Mouse (Mus musculus) embryonic facial prominence, embryonic 12.5 days (tissue): ENCODE measurements around the gene Tspo. TPM values are rescaled to one million over a fixed set of nuclear protein-coding genes. Genes with fewer than 3 reads are reported as not detected.

Source experiments
- ATAC-seq: fragments of 200-750 bp; cut with Nextera tagmentation; 2 replicates; pipeline ENCODE4 v1.8.0; 2017; ENCODE audit not compliant: insufficient number of reproducible peaks, insufficient read depth, low FRiP score, low TSS enrichment
- H3K27ac ChIP-seq: fragments of 300-500 bp; sonication (generic); 2 replicates; pipeline ENCODE4 v1.5.1; 2016; ENCODE audit warnings: mild to moderate bottlenecking
- H3K27me3 ChIP-seq: fragments of 300-500 bp; sonication (generic); 2 replicates; pipeline ENCODE4 v1.6.1; 2016; ENCODE audit warnings: mild to moderate bottlenecking, moderate library complexity
- H3K36me3 ChIP-seq: fragments of 300-500 bp; sonication (generic); 2 replicates; pipeline ENCODE4 v1.6.1; 2016; ENCODE audit warnings: mild to moderate bottlenecking
- H3K4me1 ChIP-seq: fragments of 300-500 bp; sonication (generic); 2 replicates; pipeline ENCODE4 v1.6.1; 2016
- H3K4me2 ChIP-seq: fragments of 300-500 bp; sonication (generic); replicated peaks from 2 replicates; pipeline ENCODE4 v1.6.1; 2016; ENCODE audit warnings: mild to moderate bottlenecking, moderate library complexity
- H3K4me3 ChIP-seq: fragments of 300-500 bp; sonication (generic); 2 replicates; pipeline ENCODE4 v1.5.1; 2016; ENCODE audit warnings: mild to moderate bottlenecking
- H3K9ac ChIP-seq: fragments of 300-500 bp; sonication (generic); 2 replicates; pipeline ENCODE4 v1.6.1; 2016; ENCODE audit warnings: mild to moderate bottlenecking, moderate library complexity
- H3K9me3 ChIP-seq: fragments of 300-500 bp; sonication (generic); 2 replicates; pipeline ENCODE4 v1.6.1; 2016; ENCODE audit warnings: mild to moderate bottlenecking, moderate library complexity
- WGBS: fragments of 180-500 bp; shearing (Covaris S2); methylation state at CpG from one replicate; pipeline ENCODE4 v1.1.7; 2016; 5-methylcytosine and 5-hydroxymethylcytosine counted together
- polyA plus RNA-seq: library from polyadenylated mRNA; unstranded; fragments of >200 nt; fragmentation: Nextera tagmentation; extraction: Ambion mirVana; gene quantifications from 2 replicates; pipeline ENCODE4 v1.2.1, GENCODE M21; 2016

Gene Tspo
- 25.1 and 27.1 TPM in 2 replicates for polyA plus RNA-seq

DNA sequence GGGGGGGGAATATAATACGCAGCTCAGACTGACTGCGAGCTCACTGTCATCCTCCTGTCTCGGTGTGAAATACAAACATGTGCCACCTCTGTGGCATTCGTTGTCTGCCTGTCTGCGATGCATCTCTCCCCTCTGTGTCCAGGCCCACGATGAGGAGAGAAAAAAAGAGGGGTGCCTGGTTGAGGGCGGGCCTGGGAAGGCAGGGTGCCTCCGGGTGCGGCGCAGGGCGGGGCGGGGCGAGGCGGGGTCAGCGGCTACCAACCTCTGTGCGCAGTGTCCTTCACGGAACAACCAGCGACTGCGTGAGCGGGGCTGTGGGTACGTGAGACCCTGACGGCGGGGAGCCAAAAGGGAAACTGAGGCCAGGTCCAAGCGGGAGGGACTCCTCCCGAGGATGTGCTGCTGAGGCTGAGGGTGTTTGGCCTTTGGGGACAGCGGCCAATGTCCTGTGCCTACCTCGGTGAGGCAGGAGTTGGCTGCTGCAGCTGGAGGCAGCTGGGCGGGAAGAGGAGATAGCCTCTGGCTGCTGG lies at the start of gene Tspo, which contains the start of gene Mcat:
TSS of gene Tspo (plus strand) at position 266 of the 530 bp plus-strand sequence.
TSS of gene Mcat (minus strand) at position 461 of the 530 bp plus-strand sequence.
- H3K4me1 ChIP-seq = peaks cover 18% of the 10 kb centered on the region
- WGBS = under 1% methylated on average over 28 of the region's 28 CpGs
- peak within 1 kb of the TSS; percentile 95 for H3K4me2 ChIP-seq
- peak within 1 kb of the TSS; percentile 55 for H3K9ac ChIP-seq
- no peaks in the 10 kb centered on the region for H3K36me3 ChIP-seq
- H3K27ac ChIP-seq = peak within 1 kb of the TSS; percentile 17; the same call in 1 of the 2 replicates
- 0 out of 2 replicates have a peak, but pooled peaks cover 5% of the 10 kb centered on the region for H3K27me3 ChIP-seq
- no peaks in the 10 kb centered on the region for H3K9me3 ChIP-seq
- H3K4me3 ChIP-seq = peak within 1 kb of the TSS; percentile 47
- ATAC-seq = no peak

DNA sequence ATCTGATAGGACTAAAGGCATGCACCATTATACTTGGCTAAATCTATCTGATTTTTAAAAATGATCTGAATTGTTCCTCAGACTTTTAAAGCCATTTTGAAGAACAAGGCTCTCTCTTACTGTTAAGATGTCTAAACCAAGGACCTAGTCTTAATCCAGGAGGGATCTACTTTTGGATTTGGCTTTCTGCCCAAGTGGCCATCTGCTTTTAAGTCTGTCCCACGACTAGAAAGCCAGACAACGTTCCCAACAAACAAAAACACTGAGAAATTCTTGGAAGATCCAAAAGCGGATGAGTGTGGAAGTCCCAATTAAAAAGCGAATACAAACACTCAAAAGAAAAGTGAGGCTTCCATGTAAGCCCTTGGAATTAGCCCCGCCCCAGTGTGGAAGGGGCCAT lies 48.4 kb upstream of the Tspo start:
- Histone ChIP-seq H3K4me2 (no peak overlapping the region), H3K9me3 (no peaks in the 10 kb centered on the region), H3K9ac (no peak overlapping the region), H3K27ac (no peak overlapping the region), H3K4me3 (no peak overlapping the region), H3K27me3 (no peaks in the 10 kb centered on the region), H3K36me3 (no peaks in the 10 kb centered on the region), H3K4me1 (peaks cover 14% of the 10 kb centered on the region; the same call in 1 of the 2 replicates)
- no peak for ATAC-seq
- WGBS = 68% methylated on average over 5 of the region's 5 CpGs

DNA sequence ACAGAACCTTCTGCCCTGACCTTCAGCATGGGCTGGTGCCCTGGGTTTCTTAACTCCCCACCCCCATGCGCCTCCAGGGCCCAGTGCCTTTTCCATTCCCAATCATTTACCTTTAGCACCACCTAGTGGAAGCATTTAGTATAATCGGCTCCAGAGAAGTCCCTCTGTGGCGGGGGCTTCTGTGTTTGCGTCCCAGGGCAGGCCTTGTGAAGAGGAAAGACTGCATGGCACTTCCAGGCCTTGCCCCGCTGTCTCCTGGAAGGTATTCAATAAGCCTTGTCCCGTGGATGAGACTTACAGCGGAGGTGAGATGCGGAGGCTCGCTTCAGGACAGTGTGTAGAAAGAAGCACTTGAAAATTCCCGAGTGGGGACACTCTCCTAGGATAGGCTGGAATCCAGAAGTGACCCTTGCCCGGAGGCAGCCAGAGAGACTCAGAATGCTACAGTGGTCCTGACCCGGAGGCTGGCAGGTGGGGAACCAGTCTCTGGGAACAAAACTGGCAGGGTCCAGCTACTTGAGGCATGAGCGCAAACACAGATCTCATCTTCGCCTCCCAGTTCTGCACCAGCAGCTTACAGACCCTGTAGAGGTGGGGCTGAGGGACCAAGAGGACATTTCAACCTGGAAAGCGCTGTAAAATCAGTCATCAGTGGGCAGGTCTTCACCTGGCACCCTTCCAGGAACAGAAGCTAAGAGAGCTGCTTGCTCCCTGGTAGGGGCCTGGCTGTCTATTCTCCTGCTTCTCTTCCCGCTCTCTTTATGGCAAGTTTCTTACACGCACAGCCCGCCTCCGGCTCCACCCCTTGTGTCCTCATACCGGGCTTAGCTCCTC lies 45.0 kb upstream of the Tspo start:
- H3K9ac ChIP-seq = 0 out of 2 replicates have a peak overlapping the region, but pooled peaks have one; percentile 24
- no peak overlapping the region for H3K27ac ChIP-seq
- H3K4me2 ChIP-seq = peak overlapping the region; percentile 34
- peaks cover 12% of the 10 kb centered on the region; the same call in 1 of the 2 replicates for H3K4me1 ChIP-seq
- no peaks in the 10 kb centered on the region for H3K36me3 ChIP-seq
- H3K27me3 ChIP-seq = 0 out of 2 replicates have a peak, but pooled peaks cover 3% of the 10 kb centered on the region
- 35% methylated on average over 20 of the region's 20 CpGs for WGBS
- no peaks in the 10 kb centered on the region for H3K9me3 ChIP-seq
- H3K4me3 ChIP-seq = no peak overlapping the region
- ATAC-seq = peak; percentile 76; the same call in 1 of the 2 replicates

DNA sequence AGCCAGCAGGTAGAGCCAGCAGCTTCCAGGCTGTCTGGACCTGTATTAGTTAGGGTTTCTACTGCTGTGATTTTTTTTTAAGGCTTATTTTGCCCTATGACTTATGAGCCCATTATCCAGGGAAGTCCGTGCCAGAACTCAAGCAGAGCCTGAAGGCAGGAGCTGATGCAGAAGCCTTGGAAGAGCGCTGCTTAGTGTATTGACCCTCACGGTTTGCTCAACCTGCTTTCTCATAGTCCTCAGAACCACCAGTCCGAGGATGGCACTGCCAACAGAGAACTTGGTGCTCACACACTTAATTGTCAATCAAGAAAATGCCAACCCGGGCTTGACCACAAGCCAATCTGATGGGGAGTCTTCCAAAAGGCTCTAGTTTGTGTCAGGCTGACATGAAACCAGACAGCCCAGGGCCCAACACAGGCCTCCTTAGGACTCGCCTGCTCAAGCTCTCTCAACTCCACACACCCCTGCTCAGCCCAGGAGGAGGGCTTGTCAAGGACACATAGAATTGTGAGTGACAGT lies 42.5 kb upstream of the Tspo start:
- Histone ChIP-seq H3K4me2 (no peak overlapping the region), H3K4me1 (peaks cover 17% of the 10 kb centered on the region; the same call in 1 of the 2 replicates), H3K27ac (no peak overlapping the region), H3K9ac (no peak overlapping the region), H3K27me3 (peaks cover 21% of the 10 kb centered on the region), H3K36me3 (no peaks in the 10 kb centered on the region), H3K4me3 (no peak overlapping the region), H3K9me3 (no peaks in the 10 kb centered on the region)
- WGBS = 80% methylated on average over 6 of the region's 6 CpGs
- ATAC-seq = no peak

DNA sequence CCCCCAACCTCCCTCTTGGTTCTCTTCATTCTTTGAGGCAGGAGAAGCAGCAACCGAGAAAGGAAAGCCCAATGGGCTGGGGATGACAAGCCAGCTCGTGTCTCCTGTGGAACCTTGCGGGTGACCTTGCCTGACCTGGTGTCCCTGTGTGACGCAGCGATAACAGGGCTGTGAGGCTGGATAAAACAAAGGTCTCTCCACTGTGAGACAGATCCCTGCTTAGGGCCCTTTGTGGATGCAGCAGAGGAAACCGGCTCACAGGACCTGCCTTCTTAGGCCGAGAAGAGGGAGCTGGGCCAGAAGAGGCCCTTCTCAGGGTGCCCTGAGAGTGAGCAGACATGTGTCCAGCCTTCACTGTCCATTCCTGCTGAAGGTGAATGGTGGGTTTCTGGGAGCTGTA lies 40.2 kb upstream of the Tspo start:
- ATAC-seq = no peak
- Histone ChIP-seq H3K4me1 (peaks cover 20% of the 10 kb centered on the region), H3K4me2 (no peak overlapping the region), H3K27me3 (peaks cover 44% of the 10 kb centered on the region), H3K27ac (no peak overlapping the region), H3K36me3 (no peaks in the 10 kb centered on the region), H3K4me3 (no peak overlapping the region), H3K9me3 (no peaks in the 10 kb centered on the region), H3K9ac (no peak overlapping the region)
- 29% methylated on average over 7 of the region's 7 CpGs for WGBS

DNA sequence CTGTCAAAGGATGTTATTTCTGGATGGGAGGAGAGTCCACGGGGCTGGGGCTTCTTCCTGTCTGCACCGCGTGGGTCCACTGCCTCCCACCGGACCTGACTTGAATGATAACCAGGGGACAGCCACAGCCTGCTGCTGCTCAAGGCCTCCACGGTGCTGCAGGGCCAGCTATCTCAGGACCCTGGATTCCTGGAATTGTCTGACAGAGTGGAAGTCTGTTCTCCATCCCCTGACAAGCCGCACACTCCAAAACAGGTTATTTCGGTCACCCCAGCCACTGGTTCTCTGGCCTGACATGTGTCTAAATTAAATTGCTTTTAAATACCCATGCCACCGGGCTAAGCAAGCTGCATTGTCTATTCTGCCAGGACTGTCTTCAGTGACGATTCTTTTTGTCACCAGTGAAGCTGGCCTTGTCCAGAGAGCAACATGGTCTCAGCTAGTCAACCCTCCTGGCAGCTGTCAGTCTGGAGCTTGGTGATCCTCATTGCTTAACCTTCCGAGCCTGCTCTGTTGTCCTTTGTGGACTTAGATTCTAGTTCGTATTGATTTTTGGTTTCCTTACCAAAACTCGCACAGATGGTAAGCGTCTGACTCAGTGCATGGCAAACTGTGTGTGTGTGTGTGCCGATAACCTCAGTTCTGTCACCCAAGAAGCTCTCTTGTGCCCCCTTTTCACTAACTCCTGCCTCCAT lies 39.6 kb upstream of the Tspo start:
- Histone ChIP-seq H3K4me1 (peaks cover 19% of the 10 kb centered on the region), H3K4me2 (no peak overlapping the region), H3K27me3 (peaks cover 49% of the 10 kb centered on the region), H3K9ac (no peak overlapping the region), H3K4me3 (no peak overlapping the region), H3K9me3 (no peaks in the 10 kb centered on the region), H3K27ac (no peak overlapping the region), H3K36me3 (no peaks in the 10 kb centered on the region)
- WGBS = 59% methylated on average over 14 of the region's 14 CpGs
- ATAC-seq = no peak

DNA sequence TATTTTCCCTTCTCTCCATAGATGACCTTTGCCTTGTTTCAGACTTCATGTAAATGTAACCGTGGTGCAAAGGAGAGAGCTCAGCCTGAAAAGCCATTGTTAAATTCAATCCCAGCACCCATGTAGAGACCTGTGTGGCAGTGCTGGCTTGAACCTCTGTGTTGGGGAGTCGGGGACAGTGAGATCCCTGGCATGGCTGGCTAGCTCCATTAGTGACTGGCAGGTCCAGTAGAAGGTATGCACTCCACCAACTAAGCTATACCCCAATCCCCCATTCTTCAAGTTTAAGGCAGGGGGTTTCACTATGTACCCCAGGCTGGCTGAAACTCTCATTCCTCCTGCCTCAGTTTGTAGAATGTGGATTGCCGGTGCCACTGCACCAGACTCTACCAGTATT lies 39.1 kb upstream of the Tspo start:
- H3K27me3 ChIP-seq = peaks cover 50% of the 10 kb centered on the region
- peaks cover 19% of the 10 kb centered on the region for H3K4me1 ChIP-seq
- no peak overlapping the region for H3K9ac ChIP-seq
- H3K36me3 ChIP-seq = no peaks in the 10 kb centered on the region
- H3K4me3 ChIP-seq = no peak overlapping the region
- H3K27ac ChIP-seq = no peak overlapping the region
- no peak for ATAC-seq
- H3K9me3 ChIP-seq = no peaks in the 10 kb centered on the region
- WGBS = 87% methylated on average over 3 of the region's 3 CpGs
- H3K4me2 ChIP-seq = no peak overlapping the region

DNA sequence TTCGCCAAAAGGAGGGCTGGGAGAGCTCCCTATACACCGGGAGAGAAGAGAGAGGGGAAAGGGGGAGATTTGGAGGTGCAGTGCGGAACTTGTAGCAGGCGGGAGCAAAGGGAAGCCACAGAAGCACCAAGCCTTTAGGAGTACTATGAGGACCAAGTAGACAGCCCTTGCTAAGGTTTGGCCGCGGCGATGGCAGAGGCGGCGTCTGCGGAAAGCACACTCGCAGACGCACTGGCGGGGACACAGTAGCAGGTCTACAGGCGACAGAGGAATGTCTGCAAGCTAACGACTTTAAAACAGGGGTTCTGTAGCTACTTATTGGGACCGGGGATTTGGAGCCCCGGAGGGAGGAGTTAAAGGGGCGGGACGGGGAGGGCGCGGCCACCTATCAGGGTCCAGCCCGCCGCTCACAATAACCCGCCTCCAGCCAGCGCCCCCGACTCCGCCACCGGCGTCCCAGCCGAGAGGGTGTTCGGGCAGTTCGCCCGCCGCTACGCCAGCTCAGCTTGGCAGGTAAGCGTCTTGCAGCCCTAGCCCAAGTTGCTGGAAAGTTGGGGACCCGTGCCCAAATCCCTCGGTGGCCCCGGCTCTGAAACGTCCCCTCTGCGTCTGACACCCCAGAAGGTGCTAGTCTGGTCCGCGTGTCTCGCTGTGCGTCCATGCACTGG lies 36.8 kb upstream of the Tspo start, which contains the start of gene Bik:
TSS of gene Bik (plus strand) at position 439 of the 668 bp plus-strand sequence.
- 0 out of 2 replicates have a peak, but pooled peaks have one; percentile 59 for ATAC-seq
- Histone ChIP-seq H3K4me1 (peaks cover 19% of the 10 kb centered on the region), H3K9me3 (no peaks in the 10 kb centered on the region), H3K4me2 (peak within 1 kb of the TSS; percentile 88), H3K27me3 (peaks cover 54% of the 10 kb centered on the region), H3K4me3 (peak within 1 kb of the TSS; percentile 45), H3K27ac (no peak within 1 kb of the TSS), H3K36me3 (no peaks in the 10 kb centered on the region), H3K9ac (peak within 1 kb of the TSS; percentile 41)
- WGBS = under 1% methylated on average over 45 of the region's 45 CpGs

DNA sequence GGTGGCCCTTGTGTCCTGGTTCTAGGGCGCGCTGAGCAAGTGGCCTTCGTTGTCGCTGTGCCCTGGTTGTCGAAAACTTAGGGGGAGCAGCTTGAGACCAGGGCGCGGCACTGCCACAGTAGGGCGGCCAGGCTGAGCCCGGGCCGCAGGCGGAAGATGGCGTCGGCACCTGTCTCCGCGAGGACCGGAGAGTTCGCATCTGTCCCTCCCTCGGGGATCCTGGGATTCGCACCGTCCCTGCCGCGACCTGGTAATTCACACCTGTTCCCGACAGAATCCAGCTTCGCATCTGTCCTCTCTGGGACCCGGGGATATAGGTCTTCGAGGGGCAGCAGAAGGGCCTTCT lies 36.3 kb upstream of the Tspo start:
- 2% methylated on average over 26 of the region's 26 CpGs for WGBS
- Histone ChIP-seq H3K4me2 (peak overlapping the region; percentile 88), H3K9ac (peak overlapping the region; percentile 41), H3K27ac (no peak overlapping the region), H3K4me3 (peak overlapping the region; percentile 45), H3K9me3 (no peaks in the 10 kb centered on the region), H3K27me3 (peaks cover 54% of the 10 kb centered on the region), H3K36me3 (no peaks in the 10 kb centered on the region), H3K4me1 (peaks cover 19% of the 10 kb centered on the region)
- 0 out of 2 replicates have a peak, but pooled peaks have one; percentile 41 for ATAC-seq

DNA sequence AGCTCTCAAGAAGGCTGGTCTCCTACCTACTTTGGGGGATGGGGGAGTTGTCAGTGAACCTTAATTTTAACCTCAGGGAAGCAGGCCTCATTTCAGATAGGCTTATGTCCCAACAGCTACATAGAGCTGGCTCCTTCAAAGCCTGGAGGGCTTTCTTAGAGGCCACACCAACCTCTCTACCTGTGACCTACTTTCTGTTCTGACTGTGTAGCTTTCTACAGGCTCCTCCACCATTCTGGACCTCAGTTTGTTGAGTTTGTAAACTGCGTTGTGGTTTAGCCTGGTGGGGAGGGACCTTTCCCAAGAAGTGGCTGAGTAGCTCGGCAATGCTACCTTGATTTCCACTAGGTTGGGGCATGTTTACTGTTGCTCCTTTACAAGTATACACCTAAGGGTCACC lies 35.6 kb upstream of the Tspo start:
- ATAC-seq = no peak
- Histone ChIP-seq H3K4me2 (no peak overlapping the region), H3K4me3 (no peak overlapping the region), H3K27me3 (peaks cover 54% of the 10 kb centered on the region), H3K9me3 (no peaks in the 10 kb centered on the region), H3K9ac (no peak overlapping the region), H3K36me3 (no peaks in the 10 kb centered on the region), H3K4me1 (peaks cover 19% of the 10 kb centered on the region), H3K27ac (no peak overlapping the region)
- 55% methylated on average over 2 of the region's 2 CpGs for WGBS

DNA sequence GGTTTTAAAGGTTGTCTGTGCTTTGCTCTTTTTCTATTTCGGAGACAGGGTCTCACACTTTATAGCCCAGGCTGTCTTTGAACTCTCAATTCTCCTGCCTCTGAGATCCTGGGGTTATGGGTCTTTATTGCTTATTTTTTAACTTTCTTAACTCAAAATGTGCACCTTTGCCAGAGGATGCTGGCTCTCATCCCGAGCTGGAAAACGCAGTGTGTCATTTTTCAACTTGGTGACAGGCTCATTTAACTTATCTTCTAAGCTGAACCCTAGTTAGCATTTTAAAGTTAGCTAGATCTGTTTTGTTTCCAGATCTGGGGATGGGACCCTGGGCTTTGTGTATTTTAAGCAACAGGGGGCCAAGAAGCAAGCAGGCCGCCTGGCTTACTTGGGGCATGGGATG lies 34.5 kb upstream of the Tspo start:
- Histone ChIP-seq H3K4me2 (no peak overlapping the region), H3K4me1 (peaks cover 15% of the 10 kb centered on the region), H3K27ac (no peak overlapping the region), H3K9me3 (no peaks in the 10 kb centered on the region), H3K9ac (no peak overlapping the region), H3K4me3 (no peak overlapping the region), H3K27me3 (peaks cover 51% of the 10 kb centered on the region), H3K36me3 (no peaks in the 10 kb centered on the region)
- WGBS = 71% methylated on average over 4 of the region's 4 CpGs
- no peak for ATAC-seq
